Mouse (Mus musculus): ENCODE measurements around the gene Ngrn. TPM values are rescaled to one million over a fixed set of nuclear protein-coding genes. Genes with fewer than 3 reads are reported as not detected.

The Ngrn gene
- polyA plus RNA-seq, 1 experiment from 2014 or later, result 37.2 TPM

DNA sequence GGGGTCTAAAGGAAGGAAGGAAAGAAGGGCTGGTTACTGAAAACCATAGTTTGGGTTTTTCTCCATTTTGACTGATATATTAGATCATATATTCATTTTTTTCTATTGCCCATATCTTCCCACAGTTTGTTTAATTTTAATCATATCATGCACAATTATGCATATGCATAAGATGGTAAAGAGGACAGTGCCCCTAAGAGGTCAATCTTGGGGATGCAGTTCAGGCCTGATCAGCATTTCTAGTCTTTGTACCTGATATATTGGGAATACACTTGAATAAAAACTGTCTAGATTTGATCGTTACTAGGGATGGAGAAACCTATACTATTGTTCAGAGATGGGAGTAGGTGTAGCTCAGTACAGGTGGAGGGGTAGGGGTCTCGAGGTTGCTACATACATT, 20.0 kb downstream of the Ngrn start:
- ChIA-PET POLR2A (no interaction called here), CTCF (interaction anchor here (1.1 to 2.1 kb wide), 4 partner anchors 13 to 146 kb away, joined by 3 to 6 read pairs (median 4); partner anchors contain the start of genes Hddc3 and Prc1)
- no peak for ATAC-seq
- H3K27me3 ChIP-seq, result no peaks in the 10 kb centered on the region
- no peak for TF ChIP-seq CTCF (IDR thresholded peaks at IDR 0.05)
- in situ Hi-C loops (cut with MboI; ENCODE audit: low pct_unique_long_range_greater_than_20kb), result no loop called here
- DNase-seq (ENCODE audit: low read depth, low spot score), result no peak

DNA sequence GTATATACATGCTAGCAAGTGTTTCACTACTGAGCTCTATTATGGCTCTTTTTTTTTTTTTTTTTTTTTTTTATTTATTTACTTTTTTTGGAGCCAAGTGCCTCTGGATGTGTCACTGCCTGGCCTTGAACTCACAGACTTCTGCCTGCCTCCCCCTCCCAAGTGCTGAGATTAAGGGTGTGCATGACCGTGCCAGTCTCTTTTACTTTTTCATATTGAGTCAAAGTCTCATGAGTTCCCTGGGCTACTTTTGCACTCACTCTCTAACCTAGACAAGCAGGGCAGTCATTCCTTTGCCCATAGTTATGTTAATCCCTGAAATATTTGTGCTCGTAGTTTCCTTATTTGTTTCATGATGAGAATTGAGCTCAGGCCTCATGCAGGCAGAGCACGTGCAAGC, 20.6 kb downstream of the Ngrn start:
- no peaks in the 10 kb centered on the region for H3K27me3 ChIP-seq
- ChIA-PET POLR2A (no interaction called here), CTCF (interaction anchor here (1.2 to 2.1 kb wide), 3 partner anchors 12 to 147 kb away, joined by 4 to 6 read pairs (median 4); partner anchors contain the start of genes Ngrn and Prc1)
- ATAC-seq, result no peak
- DNase-seq (ENCODE audit: low read depth, low spot score), result no peak
- in situ Hi-C loops (cut with MboI; ENCODE audit: low pct_unique_long_range_greater_than_20kb), result no loop called here
- TF ChIP-seq CTCF (IDR thresholded peaks at IDR 0.05), result no peak

DNA sequence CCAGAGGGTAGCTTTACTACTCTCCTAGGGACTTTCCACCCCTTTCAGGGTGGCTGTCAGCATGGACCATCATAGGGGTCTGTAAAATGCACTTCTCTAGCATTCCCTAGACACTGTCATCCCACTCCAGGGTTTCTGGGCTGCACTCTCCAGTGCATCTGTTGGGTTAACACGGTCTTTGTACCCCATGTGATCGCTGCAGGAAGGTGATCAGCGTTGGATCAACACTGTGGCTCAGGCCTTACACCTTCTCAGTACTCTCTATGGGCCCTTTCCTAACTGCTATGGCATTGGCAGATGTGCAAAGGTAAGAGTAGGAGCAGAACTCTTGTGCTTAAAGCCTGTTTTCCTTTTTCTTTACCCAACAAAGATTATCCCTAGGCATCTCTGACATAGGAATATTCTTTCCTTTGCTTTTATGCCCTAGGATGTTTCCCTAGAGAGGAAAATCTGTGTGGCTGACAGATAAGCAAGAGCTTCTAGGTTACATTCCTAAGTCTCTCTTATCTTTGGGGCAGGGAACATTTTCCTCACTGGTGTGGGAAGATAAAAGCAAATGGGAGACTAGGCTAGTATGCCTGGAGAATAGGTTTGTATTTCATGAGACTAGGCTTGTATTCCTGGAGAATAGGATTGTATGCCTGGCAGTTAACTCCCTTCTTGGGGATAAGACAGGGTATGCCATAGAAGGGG, 22.4 kb downstream of the Ngrn start:
- TF ChIP-seq CTCF (IDR thresholded peaks at IDR 0.05), result no peak
- DNase-seq (ENCODE audit: low read depth, low spot score) (no peak), ATAC-seq (no peak)
- ChIA-PET CTCF (interaction anchor here (1.0 kb wide), 1 partner anchor 56 kb away, joined by 3 read pairs; no protein-coding TSS in a partner anchor), POLR2A (no interaction called here)
- in situ Hi-C loops (cut with MboI; ENCODE audit: low pct_unique_long_range_greater_than_20kb), result no loop called here
- H3K27me3 ChIP-seq, result no peaks in the 10 kb centered on the region

DNA sequence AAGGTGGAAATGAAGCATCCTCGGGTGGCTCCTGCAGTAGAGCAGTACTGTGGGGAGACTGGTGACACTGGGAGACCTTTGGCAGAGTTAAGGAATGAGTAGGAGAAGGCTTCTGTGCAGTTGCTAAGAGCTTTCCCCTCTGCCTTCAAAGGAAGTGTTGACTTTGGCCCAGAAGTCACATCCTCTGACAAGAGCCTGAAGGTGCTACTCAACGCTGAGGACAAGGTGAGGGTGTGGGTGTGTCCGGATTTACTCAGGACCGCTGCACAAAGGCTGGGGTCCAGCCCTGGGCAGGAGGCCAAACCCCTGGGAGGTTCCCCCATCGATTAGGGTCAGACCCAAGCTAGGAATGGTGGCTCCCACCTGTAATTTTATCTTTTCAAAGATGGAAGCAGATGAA, 23.4 kb downstream of the Ngrn start:
- TF ChIP-seq CTCF (IDR thresholded peaks at IDR 0.05), result no peak
- in situ Hi-C loops (cut with MboI; ENCODE audit: low pct_unique_long_range_greater_than_20kb), result no loop called here
- ChIA-PET POLR2A (no interaction called here), CTCF (interaction anchor here (1.3 kb wide), 1 partner anchor 9 kb away, joined by 4 read pairs; the partner anchor contains the start of gene Prc1)
- ATAC-seq (no peak), DNase-seq (ENCODE audit: low read depth, low spot score) (no peak)
- no peaks in the 10 kb centered on the region for H3K27me3 ChIP-seq

DNA sequence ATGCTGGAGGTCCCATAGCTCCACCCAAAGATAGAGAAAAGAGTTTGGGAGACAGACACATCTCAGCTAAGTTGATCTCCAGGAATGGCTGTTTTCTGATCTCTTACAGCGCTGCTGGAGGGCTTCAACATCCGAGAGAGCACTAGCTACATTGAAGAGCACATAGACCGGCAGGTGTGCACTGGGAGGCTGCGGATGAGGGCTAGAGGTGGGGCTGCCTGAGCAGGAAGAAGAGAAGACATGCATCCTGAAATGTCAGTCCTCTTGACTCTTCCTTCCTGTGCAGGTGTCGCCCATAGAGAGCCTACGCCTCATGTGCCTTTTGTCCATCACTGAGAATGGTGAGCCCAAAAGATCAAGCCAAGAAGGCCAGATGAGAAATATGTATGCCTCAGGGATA, 24.7 kb downstream of the Ngrn start:
- ChIA-PET POLR2A (no interaction called here), CTCF (no interaction called here)
- TF ChIP-seq CTCF (IDR thresholded peaks at IDR 0.05), result no peak
- DNase-seq (ENCODE audit: low read depth, low spot score) (no peak), ATAC-seq (no peak)
- H3K27me3 ChIP-seq, result no peaks in the 10 kb centered on the region
- in situ Hi-C loops (cut with MboI; ENCODE audit: low pct_unique_long_range_greater_than_20kb), result no loop called here

DNA sequence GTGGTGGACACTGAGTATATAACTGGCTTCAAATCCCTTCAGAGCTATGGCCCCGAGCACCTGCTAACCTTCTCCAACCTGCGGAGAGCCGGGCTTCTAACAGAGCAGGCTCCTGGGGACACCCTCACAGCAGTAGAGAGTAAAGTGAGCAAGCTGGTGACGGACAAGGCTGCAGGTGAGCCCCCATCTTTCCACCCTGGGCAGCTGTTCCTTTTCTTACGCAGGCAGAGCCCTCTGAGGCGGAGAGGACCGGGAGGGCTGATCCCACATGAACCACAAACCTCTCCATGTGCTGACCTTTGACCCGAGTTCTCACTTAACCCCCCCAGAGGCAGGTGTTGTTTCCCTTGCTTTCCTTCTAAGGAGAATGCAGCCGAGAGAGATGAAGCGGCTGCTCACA, 26.7 kb downstream of the Ngrn start:
- CTCF ChIA-PET, result no interaction called here

DNA sequence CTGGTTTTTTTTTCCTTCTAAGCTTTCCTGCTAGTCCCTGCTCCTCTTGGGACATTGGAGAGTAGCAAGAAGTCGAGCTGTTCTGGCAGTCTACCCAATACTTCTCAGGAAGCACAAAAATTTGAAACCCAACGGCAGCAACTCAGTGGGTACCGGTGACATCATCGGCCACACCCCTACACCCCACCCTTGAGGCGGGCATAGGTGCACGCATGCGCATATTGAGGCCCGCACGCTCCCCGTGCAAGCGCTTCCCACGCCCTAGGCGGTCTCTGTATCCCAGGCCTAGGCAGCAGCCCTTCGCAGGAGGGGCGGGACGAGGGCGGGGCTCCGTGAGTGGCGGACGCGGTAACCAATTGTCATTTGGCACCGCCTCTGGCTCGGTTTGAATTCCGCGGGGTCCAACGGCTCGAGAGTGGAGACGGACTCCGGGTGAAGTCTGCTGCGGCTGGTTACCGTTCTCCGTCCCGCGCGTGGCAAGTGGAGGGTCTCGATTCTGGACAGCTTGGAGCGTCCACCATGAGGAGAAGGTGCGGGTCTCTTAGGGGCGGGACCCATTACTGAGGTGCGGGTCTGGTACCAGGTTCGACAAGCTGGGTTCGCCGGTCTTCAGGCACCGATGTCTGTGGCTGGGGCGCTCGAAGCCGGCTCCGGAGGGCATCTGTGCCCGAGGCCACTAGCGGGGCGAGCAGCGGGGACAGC, 33.2 kb downstream of the Ngrn start, which contains the start of gene Prc1:
Prc1 (plus strand) TSS at position 389 of the 702 bp plus-strand sequence.
- POLR2A ChIA-PET, result no interaction called here
- no peak for TF ChIP-seq CTCF (IDR thresholded peaks at IDR 0.05)
- CTCF ChIA-PET, result interaction anchor here (1.6 to 2.1 kb wide), 2 partner anchors 10 to 13 kb away, joined by 4 to 6 read pairs; no protein-coding TSS in a partner anchor

More for the DNA sequence above, 26.7 kb downstream of the Ngrn start:
- H3K27me3 ChIP-seq, result no peaks in the 10 kb centered on the region
- DNase-seq (ENCODE audit: low read depth, low spot score) (no peak), ATAC-seq (no peak)
- in situ Hi-C loops (cut with MboI; ENCODE audit: low pct_unique_long_range_greater_than_20kb), result no loop called here
- no peak for TF ChIP-seq CTCF (IDR thresholded peaks at IDR 0.05)
- POLR2A ChIA-PET, result interaction anchor here (0.9 kb wide), 1 partner anchor 10 kb away, joined by 4 read pairs; no protein-coding TSS in a partner anchor

DNA sequence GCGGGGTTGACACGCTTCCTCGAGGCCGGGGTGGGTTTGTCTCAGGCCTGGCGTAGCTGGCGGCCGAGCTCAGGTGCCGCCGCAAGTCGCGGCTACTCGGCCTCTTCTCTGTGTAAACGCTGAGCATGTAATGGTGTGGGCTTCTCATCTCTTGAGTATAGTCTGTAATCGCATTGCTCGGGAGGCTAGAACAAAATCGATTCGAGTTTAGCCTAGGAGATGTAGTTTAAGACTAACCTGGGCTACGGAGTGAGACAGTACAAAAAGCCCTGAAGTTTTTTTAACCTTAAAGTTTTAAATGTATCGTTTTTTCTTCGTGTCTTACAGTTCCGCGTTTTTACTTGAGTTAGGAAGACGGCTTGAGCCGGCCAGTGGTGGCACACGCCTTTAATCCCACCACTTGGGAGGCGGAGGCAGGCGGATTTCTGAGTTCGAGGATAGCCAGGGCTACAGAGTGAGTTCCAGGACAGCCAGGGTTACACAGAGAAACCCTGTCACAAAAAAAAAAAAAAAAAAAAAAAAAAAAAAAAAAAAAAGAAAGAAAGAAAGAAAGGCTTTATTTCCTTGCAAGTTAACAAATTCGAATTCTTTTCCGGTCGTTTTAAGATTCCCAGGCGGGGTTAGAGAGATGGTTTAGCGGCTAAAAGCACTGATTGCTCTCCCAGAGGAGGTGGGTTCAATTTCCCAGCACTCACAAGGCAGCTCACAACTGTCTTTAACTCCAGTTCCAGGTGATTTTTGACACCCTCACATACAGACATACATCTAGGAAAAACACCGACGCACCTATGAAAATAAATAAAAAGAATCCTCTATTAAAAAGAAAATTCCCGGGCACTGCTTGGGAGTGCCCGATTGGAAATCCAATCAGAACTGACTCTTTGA, 34.0 kb downstream of the Ngrn start:
- POLR2A ChIA-PET, result no interaction called here
- in situ Hi-C loops (cut with MboI; ENCODE audit: low pct_unique_long_range_greater_than_20kb), result no loop called here
- DNase-seq (ENCODE audit: low read depth, low spot score) (no peak), ATAC-seq (no peak)
- CTCF ChIA-PET, result interaction anchor here (2.1 kb wide), 1 partner anchor 13 kb away, joined by 6 read pairs; no protein-coding TSS in a partner anchor
- no peaks in the 10 kb centered on the region for H3K27me3 ChIP-seq
- no peak for TF ChIP-seq CTCF (IDR thresholded peaks at IDR 0.05)

More for the DNA sequence above, 33.2 kb downstream of the Ngrn start, which contains the start of gene Prc1:
- DNase-seq (ENCODE audit: low read depth, low spot score) (peak; percentile 82), ATAC-seq (peak; percentile 88)
- no peaks in the 10 kb centered on the region for H3K27me3 ChIP-seq
- in situ Hi-C loops (cut with MboI; ENCODE audit: low pct_unique_long_range_greater_than_20kb), result no loop called here

DNA sequence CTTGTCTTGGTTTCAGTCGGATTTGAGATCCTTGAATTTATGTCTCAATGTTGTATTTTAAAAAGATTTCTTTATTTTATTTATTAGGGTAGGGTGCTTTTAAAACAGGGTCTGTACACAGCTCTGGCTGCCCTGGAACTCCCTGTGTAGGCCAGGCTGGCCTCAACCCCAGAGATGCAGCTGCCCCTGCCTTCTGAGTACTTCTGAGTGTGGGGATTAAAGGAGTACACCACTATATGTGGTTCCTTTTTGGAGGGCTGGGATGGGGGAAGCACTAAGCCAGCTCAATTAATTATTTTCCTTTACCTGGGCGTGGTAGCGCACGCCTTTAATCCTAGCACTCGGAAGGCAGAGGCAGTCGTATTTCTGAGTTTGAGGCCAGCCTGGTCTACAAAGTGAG, 35.4 kb downstream of the Ngrn start:
- in situ Hi-C loops (cut with MboI; ENCODE audit: low pct_unique_long_range_greater_than_20kb), result no loop called here
- ATAC-seq, result no peak
- POLR2A ChIA-PET, result interaction anchor here (0.6 to 0.7 kb wide), 2 partner anchors 27 to 42 kb away, joined by 4 to 5 read pairs; no protein-coding TSS in a partner anchor
- DNase-seq (ENCODE audit: low read depth, low spot score), result no peak
- H3K27me3 ChIP-seq, result no peaks in the 10 kb centered on the region
- CTCF ChIA-PET, result interaction anchor here (1.2 kb wide), 1 partner anchor 20 kb away, joined by 3 read pairs; no protein-coding TSS in a partner anchor
- no peak for TF ChIP-seq CTCF (IDR thresholded peaks at IDR 0.05)

DNA sequence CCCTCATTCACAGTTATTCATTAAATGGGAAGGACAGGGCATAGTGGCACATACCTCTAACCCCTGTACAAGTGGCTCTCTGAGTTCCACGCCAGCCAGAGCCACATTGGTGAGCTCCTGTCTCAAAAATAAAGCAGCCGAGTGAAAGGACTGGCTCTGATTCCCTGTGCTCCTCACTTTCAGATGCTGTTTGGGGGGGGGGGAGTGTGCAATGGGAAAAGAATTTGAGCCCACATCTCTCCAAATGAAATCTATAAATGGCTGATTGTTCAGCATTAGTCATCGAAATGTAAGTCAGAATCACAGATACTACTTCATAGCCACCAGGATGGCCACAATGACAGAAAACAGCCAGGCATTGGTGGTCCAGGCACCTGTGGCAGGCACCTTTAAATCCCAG, 36.0 kb downstream of the Ngrn start:
- DNase-seq (ENCODE audit: low read depth, low spot score) (no peak), ATAC-seq (no peak)
- POLR2A ChIA-PET, result interaction anchor here (0.6 to 0.7 kb wide), 2 partner anchors 26 to 41 kb away, joined by 4 to 5 read pairs; no protein-coding TSS in a partner anchor
- CTCF ChIA-PET, result interaction anchor here (1.2 kb wide), 1 partner anchor 20 kb away, joined by 3 read pairs; no protein-coding TSS in a partner anchor
- TF ChIP-seq CTCF (IDR thresholded peaks at IDR 0.05), result no peak
- H3K27me3 ChIP-seq, result no peaks in the 10 kb centered on the region
- in situ Hi-C loops (cut with MboI; ENCODE audit: low pct_unique_long_range_greater_than_20kb), result no loop called here

Data from Patski (cell line).